Mouse (Mus musculus) thymus, postnatal 10 days (tissue): Measurements from ENCODE around the gene 1700019A02Rik.

Source experiments
- DNase-seq, 2 experiments: peaks; one replicate each; pipeline ENCODE4 v3.0.0; 2021; ENCODE audit warnings: low spot score in 2 of 2

The 1700019A02Rik gene

DNA sequence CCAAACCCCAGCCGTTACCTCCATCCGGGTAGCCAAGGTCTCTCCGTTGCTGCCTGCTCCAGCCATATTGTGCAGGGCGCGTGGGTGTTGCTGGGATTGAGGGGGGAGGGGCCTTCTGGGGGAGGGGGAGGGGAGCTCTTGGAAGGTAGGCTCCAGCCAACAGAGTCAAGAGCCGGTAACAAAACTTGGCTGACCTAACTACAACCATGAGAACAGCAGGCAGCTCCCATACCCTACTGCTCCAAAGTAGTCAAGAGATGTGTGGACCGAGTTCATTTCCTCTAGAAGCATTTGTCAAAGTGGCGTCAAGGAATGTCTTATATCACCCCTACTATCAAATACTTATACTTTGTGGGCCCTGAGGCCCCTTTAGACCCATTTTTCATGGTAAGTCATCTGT, at the start of gene 1700019A02Rik:
Gene 1700019A02Rik (minus strand): TSS at position 101 of the 400 bp plus-strand sequence.
- DNase-seq: no peak

DNA sequence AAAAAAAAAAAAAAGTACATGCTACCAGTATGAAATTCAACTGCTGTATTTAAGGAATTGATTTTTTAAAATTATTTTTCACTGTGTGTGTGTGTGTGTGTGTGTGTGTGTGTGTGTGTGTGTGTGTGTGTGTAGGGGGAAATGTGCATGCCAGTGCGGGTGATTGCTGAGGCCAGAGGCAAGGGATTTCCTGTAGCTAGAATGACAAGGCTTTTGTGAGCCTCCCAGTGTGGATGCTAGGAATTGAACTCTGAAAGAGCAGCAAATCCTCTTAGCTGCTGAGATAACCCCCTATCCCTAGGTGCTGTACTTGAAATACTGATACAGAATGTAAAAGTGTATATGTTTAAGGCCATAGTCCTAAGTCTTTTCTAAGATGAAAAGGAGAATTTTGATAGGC, 38.6 kb upstream of the 1700019A02Rik start:
- DNase-seq: no peak

DNA sequence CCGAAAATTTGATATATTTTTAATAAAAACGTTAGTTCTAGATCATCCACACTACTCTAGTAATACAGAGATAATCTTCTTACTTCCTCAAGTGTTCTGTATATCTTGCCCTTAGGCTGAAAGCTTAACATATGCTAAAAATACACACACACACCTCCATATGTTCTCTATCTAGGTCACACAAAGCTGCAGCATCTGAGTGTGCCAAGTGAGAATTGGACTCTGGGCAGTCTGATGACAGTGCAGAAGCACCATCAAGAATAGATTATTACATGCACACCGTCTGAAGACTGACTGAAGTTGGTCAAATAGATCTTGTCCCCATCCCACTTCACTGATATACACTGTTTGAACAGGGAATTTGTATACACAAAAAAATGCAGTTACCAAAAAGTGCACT, 38.2 kb upstream of the 1700019A02Rik start:
- no peak for DNase-seq

DNA sequence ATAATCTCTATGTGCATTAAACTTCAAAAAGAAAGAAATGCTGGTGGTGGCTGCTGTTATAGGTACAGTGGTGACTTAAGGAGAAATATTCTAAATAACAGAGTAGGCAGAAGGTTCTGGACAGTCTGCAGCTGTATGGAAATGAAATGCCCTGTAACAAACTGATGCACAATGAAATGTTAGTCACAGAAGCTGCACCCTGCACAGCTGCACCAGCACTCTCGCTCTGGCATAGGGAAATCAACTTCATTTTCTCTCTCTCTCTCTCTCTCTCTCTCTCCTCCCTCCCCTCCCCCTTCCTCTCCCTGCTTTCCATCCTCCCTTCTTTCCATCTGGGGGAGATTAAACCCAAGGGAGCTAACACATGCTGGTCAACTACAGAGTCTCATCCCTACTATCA, 37.3 kb upstream of the 1700019A02Rik start:
- DNase-seq: no peak

GRCm38 (mm10) chr1:53210136-53210535, 22.7 kb upstream of the 1700019A02Rik start:
- no peak for DNase-seq

- DNase-seq: no peak
These were observed 16.5 kb upstream of the 1700019A02Rik start for GRCm38 (mm10) chr1:53203902-53204301.

- no peak for DNase-seq
These were observed 14.3 kb upstream of the 1700019A02Rik start for GRCm38 (mm10) chr1:53201630-53202199.

DNA sequence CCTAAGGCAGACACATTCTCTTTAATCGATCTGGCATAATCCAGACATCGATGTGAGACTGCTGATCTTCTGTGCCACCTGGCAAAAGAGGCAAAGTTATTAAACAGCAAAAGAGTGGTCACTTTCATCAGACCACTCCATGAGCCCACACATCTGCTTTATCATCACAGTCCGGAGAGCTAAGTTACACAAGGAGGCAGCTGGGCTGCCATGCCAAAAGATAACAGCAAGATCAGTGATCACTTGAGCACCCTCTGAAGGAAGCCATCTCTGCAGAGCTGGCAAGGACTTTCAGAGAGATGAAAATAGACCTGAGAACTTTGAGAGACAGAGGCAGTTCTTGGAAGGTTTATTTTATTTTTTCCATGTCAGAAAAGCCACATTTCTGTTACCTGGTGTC, 7.1 kb upstream of the 1700019A02Rik start:
- no peak for DNase-seq

GRCm38 (mm10) chr1:53191234-53191633, 3.8 kb upstream of the 1700019A02Rik start:
- DNase-seq: no peak

DNA sequence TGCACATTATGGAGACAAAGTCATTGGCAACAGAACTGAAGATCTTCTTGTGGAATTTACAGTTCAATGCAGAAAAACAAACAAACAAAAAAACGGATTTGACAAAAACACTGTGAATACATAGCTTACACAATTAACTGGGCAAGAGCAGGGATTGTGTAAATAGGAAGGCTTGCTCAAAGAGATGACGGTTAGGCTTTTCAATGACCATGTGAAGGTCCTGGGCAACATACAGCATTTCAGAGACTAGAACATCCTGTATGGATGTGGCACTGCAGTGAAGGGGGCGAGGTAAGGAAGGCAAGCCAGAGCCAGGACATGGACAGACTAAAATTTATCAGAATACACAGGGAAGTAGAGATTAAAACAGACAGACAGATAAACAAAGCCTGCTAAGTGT, 2.2 kb upstream of the 1700019A02Rik start:
- DNase-seq: no peak

DNA sequence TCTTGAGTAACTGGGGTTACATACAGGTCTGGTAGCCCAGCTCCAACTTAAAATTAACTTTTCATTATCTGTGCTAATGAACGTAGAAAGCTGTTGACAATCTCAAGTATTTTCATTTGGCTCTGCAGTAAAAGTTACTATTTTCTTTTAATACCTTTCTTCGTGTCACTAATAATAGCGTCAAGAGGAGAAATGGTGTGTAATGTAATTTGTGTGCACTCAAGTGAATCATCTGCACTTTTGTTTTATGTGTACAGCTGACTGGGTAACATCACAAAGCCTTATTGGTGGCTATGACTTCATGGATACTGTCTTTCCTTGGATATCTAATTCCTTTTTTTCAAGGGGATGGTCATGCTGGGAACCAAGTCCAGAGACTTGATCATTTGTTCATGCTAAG, 1.1 kb downstream of the 1700019A02Rik start:
- DNase-seq: no peak

DNA sequence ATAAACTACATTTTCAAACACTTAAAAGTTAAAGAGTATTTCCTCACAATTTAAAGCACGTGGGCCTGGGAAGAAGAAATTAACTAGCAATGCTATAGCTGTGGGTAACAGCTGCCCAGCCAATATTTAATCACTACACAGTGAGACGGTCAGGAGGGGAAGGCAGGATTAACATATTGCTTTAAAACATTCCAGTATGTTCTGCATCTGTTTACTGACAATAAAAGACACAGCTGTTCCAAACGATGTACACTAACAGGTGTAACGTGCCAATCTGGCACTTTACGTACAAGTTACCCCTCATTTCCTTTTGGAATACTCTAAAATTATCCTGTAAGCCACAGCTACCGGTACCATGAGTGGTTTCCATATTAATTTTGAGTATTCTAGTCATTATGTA, 29.7 kb downstream of the 1700019A02Rik start:
- DNase-seq: no peak

DNA sequence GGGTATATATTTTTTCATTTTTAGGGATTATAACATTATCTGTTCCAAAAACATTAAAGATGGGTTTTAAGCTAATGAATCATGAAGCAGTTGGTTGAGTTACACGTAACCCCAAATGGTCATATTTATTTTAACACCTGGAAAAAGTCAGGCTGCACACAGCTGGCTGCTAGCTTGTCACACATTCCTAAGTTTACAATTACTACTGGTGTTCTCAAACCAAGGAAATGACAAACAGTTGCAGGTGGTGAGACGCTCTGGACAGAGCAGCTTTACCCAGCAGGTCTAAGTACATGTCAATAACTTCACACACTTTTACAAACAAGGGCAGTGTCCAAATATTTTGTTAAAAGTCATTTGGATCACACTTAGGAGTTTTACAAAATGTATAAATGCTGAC, 64.4 kb downstream of the 1700019A02Rik start:
- no peak for DNase-seq

DNA sequence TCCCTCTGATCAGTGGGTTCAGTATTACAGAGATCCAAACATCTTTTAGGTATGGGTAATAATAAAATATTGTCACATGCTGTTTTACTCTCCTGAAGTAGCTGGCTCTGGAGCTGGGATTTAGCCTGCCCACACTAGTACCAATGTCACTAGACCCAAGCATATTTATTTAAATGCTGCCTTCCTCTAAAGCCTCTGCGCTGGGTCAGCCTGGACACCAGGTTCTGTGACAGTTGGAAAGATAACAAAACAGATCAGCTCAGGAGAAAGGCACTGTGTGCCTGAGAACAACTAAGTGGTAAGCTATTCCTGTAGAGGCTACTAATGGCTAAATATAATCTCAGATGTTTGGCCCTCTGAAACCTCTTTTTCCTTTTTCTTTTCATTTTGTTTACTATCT, 76.9 kb downstream of the 1700019A02Rik start:
- DNase-seq: no peak
